10 mouse cellular contexts compared by ENCODE assay signal in the genomic region with DNA sequence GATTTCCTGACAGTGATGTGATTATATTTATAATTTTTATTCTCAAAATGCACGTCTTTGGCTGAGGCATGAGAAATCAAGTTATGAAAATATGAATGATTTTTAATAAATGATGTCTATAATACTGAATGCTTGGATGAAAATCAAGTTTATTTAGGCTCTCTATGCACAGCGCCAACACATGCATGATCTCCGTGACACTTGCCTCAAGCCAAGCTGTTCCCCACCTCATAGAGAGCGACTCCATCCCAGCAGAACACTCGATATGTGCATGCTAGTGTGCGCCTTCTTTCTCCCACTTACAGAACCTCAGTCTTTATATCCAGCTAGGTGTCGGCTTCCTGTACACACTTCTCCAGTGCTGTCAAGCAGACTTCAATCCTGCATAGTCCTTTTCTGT.
A peak's percentile ranks its signal among the peaks of the same experiment; 100 is the strongest.
DNase-seq lines count a peak whose midpoint lies in the region; ATAC-seq lines count a peak whose summit lies in the region.
"Had no signal": no experiment of that assay in that cellular context is flagged by ENCODE, and none has a peak within 500 bp of the region (broad histone marks: within the 10 kb centered on the region; RNA-seq: fewer than 3 reads in every experiment).

No protein-coding gene starts in this region.

- no peak overlapping the region for H3K27ac ChIP-seq in forebrain, embryonic 11.5 days (ENCODE audit: low read depth, low read length)
- H3K27ac ChIP-seq in forebrain, embryonic 10.5 days, result no peak overlapping the region
- no peak overlapping the region for H3K27ac ChIP-seq in lung, embryonic 16.5 days (ENCODE audit: low read length)
- H3K27ac ChIP-seq in midbrain, embryonic 12.5 days (replicated peaks), result no peak overlapping the region
- H3K27ac ChIP-seq in neural tube, embryonic 15.5 days (replicated peaks), result no peak overlapping the region
- H3K27ac ChIP-seq: kidney, embryonic 15.5 days; lung, embryonic 15.5 days had no signal

- no peaks in the 10 kb centered on the region for H3K9me3 ChIP-seq in forebrain, embryonic 11.5 days (ENCODE audit: control insufficient read depth, low read length)
- H3K9me3 ChIP-seq in forebrain, embryonic 10.5 days, result no peaks in the 10 kb centered on the region
- no peaks in the 10 kb centered on the region for H3K9me3 ChIP-seq in lung, embryonic 16.5 days (ENCODE audit: control insufficient read depth, low read length)
- H3K9me3 ChIP-seq in midbrain, embryonic 12.5 days, result no peaks in the 10 kb centered on the region
- H3K9me3 ChIP-seq in neural tube, embryonic 15.5 days (replicated peaks), result no peaks in the 10 kb centered on the region
- H3K9me3 ChIP-seq: kidney, embryonic 15.5 days; lung, embryonic 15.5 days had no signal

- no peak overlapping the region for H3K4me3 ChIP-seq in forebrain, embryonic 11.5 days (ENCODE audit: low read depth, low read length)
- H3K4me3 ChIP-seq in forebrain, embryonic 10.5 days, result no peak overlapping the region
- H3K4me3 ChIP-seq in lung, embryonic 16.5 days (ENCODE audit: low read length), result no peak overlapping the region
- H3K4me3 ChIP-seq in midbrain, embryonic 12.5 days, result no peak overlapping the region
- H3K4me3 ChIP-seq in neural tube, embryonic 15.5 days (replicated peaks), result no peak overlapping the region
- H3K4me3 ChIP-seq: kidney, embryonic 15.5 days; lung, embryonic 15.5 days had no signal

- no peaks in the 10 kb centered on the region for H3K36me3 ChIP-seq in forebrain, embryonic 11.5 days (ENCODE audit: control insufficient read depth, insufficient read depth, low read length)
- H3K36me3 ChIP-seq in forebrain, embryonic 10.5 days (replicated peaks), result no peaks in the 10 kb centered on the region
- H3K36me3 ChIP-seq in lung, embryonic 16.5 days (ENCODE audit: control insufficient read depth, insufficient read depth, low read length), result no peaks in the 10 kb centered on the region
- H3K36me3 ChIP-seq in midbrain, embryonic 12.5 days, result no peaks in the 10 kb centered on the region
- no peaks in the 10 kb centered on the region for H3K36me3 ChIP-seq in neural tube, embryonic 15.5 days
- H3K36me3 ChIP-seq: kidney, embryonic 15.5 days; lung, embryonic 15.5 days had no signal

- DNase-seq in forebrain, embryonic 11.5 days (ENCODE audit: low spot score), result no peak
- DNase-seq in forebrain, embryonic 10.5 days (ENCODE audit: extremely low spot score, low spot score), result no peak
- DNase-seq in lung, postnatal 4 days, result no peak
- no peak for DNase-seq in gastrocnemius, adult 18-20 months (ENCODE audit: low spot score)
- no peak for DNase-seq in cerebellum, postnatal 36 days

- H3K4me2 ChIP-seq in forebrain, embryonic 11.5 days (ENCODE audit: low read depth, low read length, severe bottlenecking), result no peak overlapping the region
- H3K4me2 ChIP-seq in lung, embryonic 16.5 days (ENCODE audit: low read depth, low read length), result no peak overlapping the region
- H3K4me2 ChIP-seq in midbrain, embryonic 12.5 days (replicated peaks), result no peak overlapping the region
- H3K4me2 ChIP-seq in neural tube, embryonic 15.5 days, result no peak overlapping the region
- H3K4me2 ChIP-seq: kidney, embryonic 15.5 days; lung, embryonic 15.5 days had no signal

- no peaks in the 10 kb centered on the region for H3K4me1 ChIP-seq in forebrain, embryonic 11.5 days (replicated peaks; ENCODE audit: control insufficient read depth, insufficient read depth, low read length)
- H3K4me1 ChIP-seq in forebrain, embryonic 10.5 days, result no peaks in the 10 kb centered on the region
- no peaks in the 10 kb centered on the region for H3K4me1 ChIP-seq in lung, embryonic 16.5 days (replicated peaks; ENCODE audit: control insufficient read depth, insufficient read depth, low read length)
- no peaks in the 10 kb centered on the region for H3K4me1 ChIP-seq in midbrain, embryonic 12.5 days
- no peaks in the 10 kb centered on the region for H3K4me1 ChIP-seq in neural tube, embryonic 15.5 days
- H3K4me1 ChIP-seq: kidney, embryonic 15.5 days; lung, embryonic 15.5 days had no signal

- H3K9ac ChIP-seq in forebrain, embryonic 11.5 days (ENCODE audit: low read length), result no peak overlapping the region
- H3K9ac ChIP-seq in lung, embryonic 16.5 days (ENCODE audit: low read length), result no peak overlapping the region
- no peak overlapping the region for H3K9ac ChIP-seq in midbrain, embryonic 12.5 days (replicated peaks)
- H3K9ac ChIP-seq in neural tube, embryonic 15.5 days (replicated peaks), result no peak overlapping the region
- H3K9ac ChIP-seq: kidney, embryonic 15.5 days; lung, embryonic 15.5 days had no signal

- 76% methylated on average over 7 of the region's 7 CpGs for WGBS in forebrain, embryonic 11.5 days
- 78% methylated on average over 7 of the region's 7 CpGs for WGBS in forebrain, embryonic 10.5 days
- 62% methylated on average over 7 of the region's 7 CpGs for WGBS in lung, embryonic 16.5 days
- WGBS in midbrain, embryonic 12.5 days, result 74% methylated on average over 7 of the region's 7 CpGs
- 78% methylated on average over 7 of the region's 7 CpGs for WGBS in neural tube, embryonic 15.5 days

- no peaks in the 10 kb centered on the region for H3K27me3 ChIP-seq in forebrain, embryonic 11.5 days (ENCODE audit: control insufficient read depth, insufficient read depth, low read length)
- H3K27me3 ChIP-seq in forebrain, embryonic 10.5 days (ENCODE audit: poor library complexity, severe bottlenecking), result no peaks in the 10 kb centered on the region
- peaks cover 3% of the 10 kb centered on the region; the same call in 1 of the 2 replicates for H3K27me3 ChIP-seq in lung, embryonic 16.5 days (ENCODE audit: control insufficient read depth, insufficient read depth, low read depth, low read length)
- no peaks in the 10 kb centered on the region for H3K27me3 ChIP-seq in midbrain, embryonic 12.5 days
- no peaks in the 10 kb centered on the region for H3K27me3 ChIP-seq in neural tube, embryonic 15.5 days (replicated peaks)
- H3K27me3 ChIP-seq: kidney, embryonic 15.5 days had no signal

- ATAC-seq in forebrain, embryonic 11.5 days (replicated peaks; ENCODE audit: low FRiP score), result peak; percentile 44; the same call in 1 of the 2 replicates
- peak; percentile 56; the same call in 1 of the 2 replicates for ATAC-seq in lung, embryonic 16.5 days (ENCODE audit: low read depth)
- ATAC-seq in midbrain, embryonic 12.5 days (ENCODE audit: low FRiP score, low read depth), result peak; percentile 62
- peak; percentile 55; the same call in 1 of the 2 replicates for ATAC-seq in neural tube, embryonic 15.5 days (ENCODE audit: low FRiP score)
